33 mouse cellular contexts compared by ENCODE assay signal in genomic region chr6:118090827-118091226, GRCm38 (mm10).
"Had no signal": no experiment of that assay in that cellular context is flagged by ENCODE, and none has a peak within 500 bp of the region (broad histone marks: within the 10 kb centered on the region; RNA-seq: fewer than 3 reads in every experiment).

No protein-coding gene starts in this region.

- DNase-seq: heart, adult 18-20 months; heart, adult 2 months; heart, postnatal 10 days; heart, postnatal 36 days; heart, postnatal 4 days; kidney, adult 11 months; kidney, adult 18-20 months; kidney, adult 8-10 months; kidney, adult 9 months; kidney, postnatal 14 days; kidney, postnatal 25 days; kidney, postnatal 36 days; kidney, postnatal 4 days; layer of hippocampus, adult 9-11 months; layer of hippocampus, postnatal 36 days had no signal

- H3K27ac ChIP-seq: heart, adult 2 months; heart, embryonic 10.5 days; heart, embryonic 13.5 days; heart, embryonic 15.5 days; hindbrain, embryonic 10.5 days; hindbrain, embryonic 12.5 days; hindbrain, embryonic 13.5 days; hindbrain, embryonic 14.5 days; hindbrain, embryonic 15.5 days; hindbrain, postnatal 0 days; intestine, embryonic 15.5 days; kidney, embryonic 15.5 days; kidney, postnatal 0 days; left cerebral cortex, adult 2 months had no signal

- H3K9ac ChIP-seq: heart, embryonic 12.5 days; heart, embryonic 13.5 days; heart, embryonic 15.5 days; hindbrain, embryonic 12.5 days; hindbrain, embryonic 13.5 days; hindbrain, embryonic 14.5 days; hindbrain, embryonic 15.5 days; intestine, embryonic 15.5 days; kidney, embryonic 15.5 days had no signal

- H3K4me1 ChIP-seq: heart, embryonic 10.5 days; heart, embryonic 12.5 days; heart, embryonic 13.5 days; heart, embryonic 15.5 days; hindbrain, embryonic 12.5 days; hindbrain, embryonic 13.5 days; hindbrain, embryonic 15.5 days; intestine, embryonic 15.5 days had no signal

- H3K36me3 ChIP-seq: heart, embryonic 10.5 days; heart, embryonic 12.5 days; heart, embryonic 13.5 days; heart, embryonic 15.5 days; hindbrain, embryonic 10.5 days; hindbrain, embryonic 12.5 days; hindbrain, embryonic 13.5 days; intestine, embryonic 15.5 days; kidney, embryonic 15.5 days had no signal

- H3K4me2 ChIP-seq: heart, embryonic 11.5 days; heart, embryonic 12.5 days; heart, embryonic 13.5 days; heart, embryonic 15.5 days; hindbrain, embryonic 12.5 days; hindbrain, embryonic 13.5 days; hindbrain, embryonic 14.5 days; hindbrain, embryonic 15.5 days; intestine, embryonic 15.5 days; kidney, embryonic 15.5 days had no signal

- H3K9me3 ChIP-seq: heart, embryonic 10.5 days; heart, embryonic 12.5 days; heart, embryonic 13.5 days; heart, embryonic 15.5 days; hindbrain, embryonic 10.5 days; hindbrain, embryonic 12.5 days; hindbrain, embryonic 13.5 days; hindbrain, embryonic 15.5 days; intestine, embryonic 15.5 days; kidney, embryonic 15.5 days had no signal

- H3K4me3 ChIP-seq: heart, adult 2 months; heart, embryonic 10.5 days; heart, embryonic 12.5 days; heart, embryonic 13.5 days; heart, embryonic 15.5 days; hindbrain, embryonic 10.5 days; hindbrain, embryonic 12.5 days; hindbrain, embryonic 13.5 days; hindbrain, embryonic 15.5 days; intestine, embryonic 15.5 days; kidney, embryonic 15.5 days; left cerebral cortex, adult 2 months had no signal

- ATAC-seq: hindbrain, embryonic 16.5 days; hindbrain, postnatal 0 days; inflammation-experienced regulatory T-cells, adult 6 months; intestine, embryonic 15.5 days; intestine, embryonic 16.5 days had no signal

- H3K27me3 ChIP-seq: heart, embryonic 13.5 days; heart, embryonic 15.5 days; hindbrain, embryonic 12.5 days; hindbrain, embryonic 13.5 days; hindbrain, embryonic 15.5 days; intestine, embryonic 15.5 days; kidney, embryonic 15.5 days had no signal
